Mouse (Mus musculus) inflammation-experienced regulatory T-cells (primary cell): ENCODE data around the gene Grap. TPM values are rescaled to one million over a fixed set of nuclear protein-coding genes. Genes with fewer than 3 reads are reported as not detected.

Source experiments
- polyA plus RNA-seq, 2 experiments: library from polyadenylated mRNA; unstranded; fragments of 100-300 nt; shearing (Covaris generic); gene quantifications; one replicate each; pipeline ENCODE4 v1.2.1; 2017

The Grap gene
- polyA plus RNA-seq: 100 to 1,000 TPM; 326 to 331 TPM

DNA sequence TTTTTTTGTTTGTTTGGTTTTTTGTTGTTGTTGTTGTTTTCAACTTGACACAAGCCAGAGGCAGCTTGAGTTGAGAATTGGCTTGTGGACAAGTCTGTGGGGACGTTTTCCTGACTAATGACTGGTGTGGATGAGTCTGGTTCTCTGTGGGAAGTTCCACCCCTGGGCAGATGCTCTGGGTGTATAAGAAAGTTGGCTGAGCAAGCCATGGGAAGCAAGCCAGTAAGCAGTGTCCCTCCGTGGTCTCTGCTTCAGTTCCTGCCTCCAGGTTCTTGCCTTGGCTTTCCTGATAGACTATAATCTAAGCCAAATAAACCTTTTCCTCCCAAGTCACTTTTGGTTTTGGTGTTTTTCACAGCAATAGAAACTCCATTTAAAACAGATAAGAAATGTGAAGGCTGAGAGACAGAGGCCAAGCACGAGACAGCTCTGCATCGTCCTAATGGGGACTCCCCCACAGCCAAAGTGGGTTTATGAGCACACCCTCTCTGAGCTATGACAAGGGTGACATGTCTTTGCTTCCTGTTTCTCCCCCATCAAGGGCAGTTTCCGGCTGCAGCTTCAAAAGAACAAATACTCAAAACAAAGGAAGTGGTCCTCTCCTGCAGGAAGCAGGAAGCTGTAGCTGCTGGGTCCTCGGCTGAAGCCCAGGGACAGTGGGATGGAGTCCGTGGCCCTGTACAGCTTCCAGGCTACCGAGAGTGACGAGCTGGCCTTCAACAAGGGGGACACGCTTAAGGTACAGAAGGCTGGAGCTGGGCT lies at the start of gene Grap:
Gene Grap (plus strand): TSS at position 580 of the 762 bp plus-strand sequence.

GRCm38 (mm10) chr11:61683907-61684731 lies 31.1 kb downstream of the Grap start, which contains the start of gene Fam83g:
Gene Fam83g (plus strand): TSS chr11:61684091.

DNA sequence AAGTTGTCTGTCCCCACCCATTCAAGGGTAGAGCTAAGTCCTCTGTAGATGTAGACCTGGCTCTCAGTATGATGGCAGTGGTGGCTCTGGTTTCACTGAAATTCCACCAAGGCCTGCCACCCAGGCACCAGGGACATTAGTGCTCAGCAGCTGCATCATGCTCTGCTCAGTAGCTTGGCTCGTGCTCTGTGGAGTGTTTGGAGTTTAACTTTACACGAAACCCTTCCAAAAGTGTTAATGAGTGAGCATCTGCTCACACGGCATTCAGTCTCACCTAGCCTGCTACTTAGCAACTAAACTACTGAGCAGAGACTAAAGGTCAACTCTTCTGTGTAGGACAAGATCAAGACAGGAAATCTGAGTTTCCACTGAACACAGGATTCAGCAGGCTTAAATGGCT lies 67.6 kb downstream of the Grap start, which contains the start of gene Slc5a10:
Gene Slc5a10 (minus strand): TSS at position 191 of the 400 bp plus-strand sequence.

Other genes starting within 250 kb of the Grap start
- gene Rnf112, start 199.1 kb upstream of the Grap start, polyA plus RNA-seq: under 1 TPM in 1 of 2 experiments, not detected in 1; 0.23 TPM
- gene Mfap4, start 167.8 kb upstream of the Grap start, polyA plus RNA-seq: not detected
- gene Mapk7, start 158.9 kb upstream of the Grap start, polyA plus RNA-seq: 10 to 100 TPM; 25.1 to 26.8 TPM
- 1 to 10 TPM; 1.0 to 4.0 TPM for gene B9d1, start 148.1 kb upstream of the Grap start, polyA plus RNA-seq
- under 1 TPM; 0.66 to 0.70 TPM for gene Epn2, start 73.6 kb upstream of the Grap start, polyA plus RNA-seq
- gene Fam83g, start 30.8 kb downstream of the Grap start, polyA plus RNA-seq: 1 to 10 TPM in 1 of 2 experiments, under 1 TPM in 1; 0.54 to 2.7 TPM
- under 1 TPM; 0.12 to 0.49 TPM for gene Slc5a10, start 67.6 kb downstream of the Grap start, polyA plus RNA-seq
- 10 to 100 TPM; 27.8 to 39.0 TPM for gene Prpsap2, start 108.8 kb downstream of the Grap start, polyA plus RNA-seq
- 10 to 100 TPM; 28.2 to 31.4 TPM for gene Ulk2, start 201.8 kb downstream of the Grap start, polyA plus RNA-seq